Mouse (Mus musculus): ENCODE data around the gene Klf11.

DNA sequence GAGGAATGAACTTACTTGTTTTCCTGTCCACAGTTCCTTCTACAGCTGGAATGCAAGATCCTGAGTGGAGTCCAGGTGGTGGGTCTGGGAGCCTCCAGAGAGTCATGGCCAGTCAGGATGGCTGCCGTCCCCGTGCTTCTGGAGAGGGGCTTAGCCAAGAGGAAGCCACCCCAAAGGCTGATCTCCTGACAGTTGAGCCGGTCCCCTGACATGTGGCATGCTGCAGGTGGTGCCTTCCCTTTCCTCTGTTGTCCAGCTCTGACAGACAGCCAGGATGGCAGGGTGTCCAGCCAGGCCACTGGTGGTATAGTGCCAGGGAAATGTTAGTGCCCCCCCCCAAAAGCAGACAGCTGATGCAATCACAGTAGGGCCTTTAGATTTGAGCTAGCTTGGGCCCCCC, 47.4 kb downstream of the Klf11 start:
- TF ChIP-seq CTCF (IDR thresholded peaks at IDR 0.05; ENCODE audit: low read depth, low read length) = no peak
- no peak for TF ChIP-seq POLR2A (IDR thresholded peaks at IDR 0.05; ENCODE audit: borderline replicate concordance, low read depth, low read length)

Data from bone marrow macrophage, adult 2 months (primary cell).